Mouse (Mus musculus) E14TG2a.4 (cell line): Measurements from ENCODE around the gene Chrm5.

Source experiments
- H3K27me3 ChIP-seq: 2 replicates; pipeline ENCODE4 v1.6.1; 2014; ENCODE audit warnings: low read length, control low read depth; ENCODE audit not compliant: insufficient read depth
- H3K36me3 ChIP-seq: 2 replicates; pipeline ENCODE4 v1.6.1; 2014; ENCODE audit warnings: low read length, control low read depth; ENCODE audit not compliant: insufficient read depth
- H3K4me1 ChIP-seq: replicated peaks from 2 replicates; pipeline ENCODE4 v1.6.1; 2014; ENCODE audit warnings: low read depth, low read length, control low read depth
- H3K4me3 ChIP-seq: replicated peaks from 2 replicates; pipeline ENCODE4 v1.5.1; 2014; ENCODE audit warnings: mild to moderate bottlenecking, low read length
- H3K9me3 ChIP-seq: 2 replicates; pipeline ENCODE4 v1.6.1; 2014; ENCODE audit warnings: low read length, control low read depth
- CTCF ChIP-seq: conservative IDR thresholded peaks from 2 replicates; pipeline ENCODE4 v1.5.1; 2014; ENCODE audit warnings: low read length
- NANOG ChIP-seq: IDR thresholded peaks from 2 replicates; pipeline ENCODE4 v1.6.1; 2014; ENCODE audit warnings: borderline replicate concordance, low read length, mixed read lengths
- POU5F1 ChIP-seq: IDR thresholded peaks from 2 replicates; pipeline ENCODE4 v1.6.1; 2014; ENCODE audit warnings: low read length, borderline replicate concordance

Gene Chrm5

DNA sequence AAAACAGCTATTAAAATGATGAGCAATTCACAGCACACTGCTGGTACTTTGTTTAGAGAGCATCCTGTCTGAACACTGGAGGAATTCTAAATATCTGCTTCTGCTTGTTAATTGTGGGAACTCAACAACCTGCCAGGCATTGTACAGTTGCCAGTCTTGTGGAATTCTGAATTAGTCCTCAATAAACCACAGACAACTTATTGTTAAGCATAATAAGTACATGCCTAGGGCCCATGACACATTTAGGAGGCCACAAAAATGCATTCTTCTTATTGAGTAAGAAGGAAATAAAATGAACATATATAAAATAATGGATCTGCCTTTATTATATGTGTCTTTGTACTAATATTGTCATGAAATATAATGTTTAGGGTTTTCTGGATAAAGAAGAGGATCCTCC is 35.1 kb downstream of the Chrm5 start:
- no peak overlapping the region for H3K4me3 ChIP-seq
- H3K27me3 ChIP-seq: no peaks in the 10 kb centered on the region
- TF ChIP-seq CTCF (no peak), POU5F1 (no peak), NANOG (no peak)
- no peaks in the 10 kb centered on the region for H3K4me1 ChIP-seq
- H3K36me3 ChIP-seq: no peaks in the 10 kb centered on the region
- H3K9me3 ChIP-seq: no peaks in the 10 kb centered on the region

DNA sequence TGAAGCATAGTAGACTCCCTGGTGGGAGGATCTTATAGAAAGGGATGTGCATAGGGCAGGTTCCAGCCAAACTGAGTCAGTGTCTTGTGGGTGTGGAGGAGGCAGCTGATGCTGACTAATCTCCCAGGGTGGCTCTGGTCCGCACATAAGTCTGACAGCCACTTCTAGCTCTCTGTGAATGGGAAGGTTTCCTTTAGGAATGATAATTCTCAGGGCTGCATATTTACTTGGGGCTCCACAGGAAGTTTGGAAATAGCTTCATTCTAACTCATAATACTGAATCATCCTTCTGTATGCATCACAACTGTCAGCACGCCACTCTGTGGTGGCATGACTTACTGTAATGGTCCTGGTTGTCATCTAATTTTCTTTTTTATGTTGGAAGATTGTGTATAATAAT is 37.1 kb downstream of the Chrm5 start:
- Histone ChIP-seq H3K4me3 (no peak overlapping the region), H3K36me3 (no peaks in the 10 kb centered on the region), H3K27me3 (no peaks in the 10 kb centered on the region), H3K4me1 (no peaks in the 10 kb centered on the region), H3K9me3 (no peaks in the 10 kb centered on the region)
- no peak for TF ChIP-seq POU5F1
- no peak for TF ChIP-seq CTCF
- no peak for TF ChIP-seq NANOG

DNA sequence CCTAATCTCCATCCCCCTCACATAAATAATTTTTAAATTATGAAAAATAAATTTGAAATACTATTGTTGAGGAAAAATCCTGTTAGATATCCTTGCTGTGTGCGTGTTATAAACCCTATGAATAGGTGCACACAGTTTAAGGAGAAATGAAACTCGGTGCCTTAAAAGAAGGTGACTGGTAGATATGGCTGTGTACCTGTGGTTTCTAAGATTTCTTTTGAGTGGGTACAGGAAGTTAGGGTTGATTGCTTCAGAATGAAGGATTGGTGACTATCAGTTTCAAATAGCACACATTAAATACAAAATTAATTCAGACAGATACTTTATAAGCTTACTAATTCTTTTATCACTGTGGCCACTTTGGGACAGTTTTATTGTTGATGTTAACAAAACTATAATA is 43.0 kb downstream of the Chrm5 start:
- H3K27me3 ChIP-seq: no peaks in the 10 kb centered on the region
- TF ChIP-seq CTCF: no peak
- TF ChIP-seq POU5F1: no peak
- TF ChIP-seq NANOG: no peak
- no peak overlapping the region for H3K4me3 ChIP-seq

DNA sequence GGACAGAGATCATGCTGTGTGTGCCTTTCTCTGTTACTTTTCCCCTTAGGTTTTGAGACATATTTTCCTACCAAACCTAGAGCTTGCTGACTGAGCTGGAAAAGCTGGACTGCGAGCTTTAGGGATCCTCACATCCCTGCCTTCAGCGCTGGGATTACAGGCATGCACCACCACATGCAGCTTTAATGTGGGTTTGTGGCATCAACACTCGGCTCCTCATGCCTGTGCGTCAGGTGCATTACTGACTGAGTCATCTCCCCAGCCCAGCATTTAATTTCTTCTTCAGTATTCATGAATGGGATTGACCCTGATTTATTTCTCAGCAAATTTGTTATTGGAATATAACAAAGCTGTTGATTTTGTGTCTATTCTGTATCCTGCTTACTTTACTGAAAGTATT is 44.3 kb downstream of the Chrm5 start:
- H3K9me3 ChIP-seq: no peaks in the 10 kb centered on the region
- no peak overlapping the region for H3K4me3 ChIP-seq
- H3K36me3 ChIP-seq: no peaks in the 10 kb centered on the region
- H3K4me1 ChIP-seq: peaks cover 8% of the 10 kb centered on the region
- no peak for TF ChIP-seq POU5F1
- TF ChIP-seq NANOG: no peak
- TF ChIP-seq CTCF: no peak
- no peaks in the 10 kb centered on the region for H3K27me3 ChIP-seq

More for the DNA sequence above, 43.0 kb downstream of the Chrm5 start:
- Histone ChIP-seq H3K4me1 (peaks cover 8% of the 10 kb centered on the region), H3K9me3 (no peaks in the 10 kb centered on the region), H3K36me3 (no peaks in the 10 kb centered on the region)

DNA sequence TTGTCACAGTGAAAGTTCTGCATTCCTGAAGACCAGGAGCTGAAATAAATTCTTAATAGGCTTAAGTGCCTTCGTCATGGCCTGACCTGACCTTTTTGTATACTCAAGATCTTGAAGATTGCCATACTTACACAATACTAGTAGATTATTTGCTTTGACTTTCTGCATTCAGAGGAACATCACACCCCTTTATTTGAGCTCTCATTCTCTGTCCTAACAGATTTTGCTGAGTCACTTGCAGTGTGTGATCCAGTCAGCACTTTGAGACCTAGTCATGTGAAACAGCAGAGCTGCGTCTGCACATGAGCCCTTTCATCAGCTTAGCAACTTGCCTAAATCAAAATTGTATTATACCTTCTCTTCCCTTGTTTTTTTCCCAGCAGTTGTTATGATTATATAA is 47.2 kb downstream of the Chrm5 start:
- Histone ChIP-seq H3K9me3 (no peaks in the 10 kb centered on the region), H3K4me1 (peaks cover 8% of the 10 kb centered on the region), H3K27me3 (no peaks in the 10 kb centered on the region), H3K4me3 (no peak overlapping the region), H3K36me3 (no peaks in the 10 kb centered on the region)
- no peak for TF ChIP-seq POU5F1

DNA sequence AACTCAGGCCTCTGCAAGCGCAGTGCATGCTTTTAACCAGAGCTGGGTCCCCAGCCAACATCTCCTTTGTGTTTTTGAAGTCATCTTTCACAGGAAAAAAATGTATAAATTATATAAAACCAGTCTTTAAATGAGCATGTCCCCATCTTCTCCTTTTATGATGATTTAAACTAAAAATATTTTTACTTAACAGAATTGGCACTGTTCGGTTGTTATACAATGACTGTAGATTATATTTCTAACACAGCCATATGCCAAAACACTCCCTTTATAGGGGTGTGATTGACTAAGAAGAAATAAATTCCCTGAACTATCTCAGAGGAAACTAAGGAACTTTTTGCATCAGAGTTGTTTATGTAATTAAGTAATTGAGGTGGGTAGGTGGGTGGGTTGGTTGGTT is 48.0 kb downstream of the Chrm5 start:
- no peaks in the 10 kb centered on the region for H3K9me3 ChIP-seq
- H3K4me1 ChIP-seq: peaks cover 8% of the 10 kb centered on the region
- no peak overlapping the region for H3K4me3 ChIP-seq
- no peak for TF ChIP-seq NANOG
- TF ChIP-seq POU5F1: no peak
- TF ChIP-seq CTCF: no peak
- peaks cover 2% of the 10 kb centered on the region; the same call in 1 of the 2 replicates for H3K27me3 ChIP-seq
- H3K36me3 ChIP-seq: no peaks in the 10 kb centered on the region

DNA sequence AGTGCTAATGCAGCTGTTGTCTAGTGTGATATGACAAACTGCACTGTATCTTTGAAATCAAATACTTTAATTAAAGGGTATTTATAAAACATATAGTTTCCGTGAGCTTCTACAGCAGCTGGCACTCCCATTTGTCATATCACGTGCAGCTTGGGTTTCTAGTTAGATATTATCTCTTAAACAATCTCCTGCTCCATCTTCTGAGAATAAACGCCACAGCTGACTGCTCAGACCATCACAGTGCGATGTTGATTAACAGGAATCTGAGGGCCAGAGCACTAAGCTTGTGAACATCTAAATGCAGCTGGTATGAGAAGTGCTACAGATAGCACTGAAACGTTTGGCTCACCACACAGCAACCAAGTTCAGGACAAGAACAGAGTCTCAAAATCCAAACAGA is 50.2 kb downstream of the Chrm5 start:
- peaks cover 3% of the 10 kb centered on the region; the same call in 1 of the 2 replicates for H3K27me3 ChIP-seq
- TF ChIP-seq NANOG: no peak
- no peak for TF ChIP-seq CTCF
- TF ChIP-seq POU5F1: no peak

DNA sequence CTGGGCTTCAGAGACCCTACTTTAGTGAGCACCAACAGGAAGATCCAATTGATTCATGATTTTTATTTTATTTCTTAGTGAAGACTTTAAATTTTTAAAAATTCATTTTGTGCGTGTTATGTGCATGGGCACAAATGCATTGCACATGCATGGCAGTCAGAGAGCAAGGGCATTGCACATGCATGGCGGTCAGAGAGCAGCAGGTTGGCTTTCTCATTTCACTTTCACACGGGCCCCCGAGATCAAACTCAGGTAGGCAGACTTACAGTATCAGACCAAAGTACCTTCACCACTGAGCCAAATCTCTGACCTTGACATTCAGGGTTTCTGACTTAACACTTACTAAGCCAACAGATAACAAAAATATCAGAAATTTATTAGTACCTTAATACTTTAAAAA is 50.9 kb downstream of the Chrm5 start:
- Histone ChIP-seq H3K4me3 (no peak overlapping the region), H3K36me3 (no peaks in the 10 kb centered on the region), H3K27me3 (peaks cover 3% of the 10 kb centered on the region; the same call in 1 of the 2 replicates), H3K4me1 (peaks cover 8% of the 10 kb centered on the region), H3K9me3 (no peaks in the 10 kb centered on the region)
- TF ChIP-seq CTCF (no peak), POU5F1 (no peak), NANOG (no peak)

More for the DNA sequence above, 50.2 kb downstream of the Chrm5 start:
- no peaks in the 10 kb centered on the region for H3K36me3 ChIP-seq
- H3K9me3 ChIP-seq: no peaks in the 10 kb centered on the region
- H3K4me1 ChIP-seq: peaks cover 8% of the 10 kb centered on the region
- H3K4me3 ChIP-seq: no peak overlapping the region
